Comparison of ENCODE assay signal across 8 mouse cellular contexts in genomic region chr11:32347607-32348432, GRCm38 (mm10). TPM values are rescaled to one million over a fixed set of nuclear protein-coding genes. Genes with fewer than 3 reads are reported as not detected.
DNase-seq lines count a peak whose midpoint lies in the region; ATAC-seq lines count a peak whose summit lies in the region.

Gene Sh3pxd2b, plus strand, starts transcription at chr11:32347820.

- peaks cover 30% of the 10 kb centered on the region for H3K4me1 ChIP-seq in limb, embryonic 12.5 days (replicated peaks)
- H3K4me1 ChIP-seq in midbrain, embryonic 12.5 days = peaks cover 27% of the 10 kb centered on the region

- H3K27ac ChIP-seq in limb, embryonic 12.5 days = peak within 1 kb of the TSS; percentile 90
- peak within 1 kb of the TSS; percentile 83 for H3K27ac ChIP-seq in midbrain, embryonic 12.5 days (replicated peaks)

- peaks cover 26% of the 10 kb centered on the region for H3K36me3 ChIP-seq in limb, embryonic 12.5 days
- peaks cover 11% of the 10 kb centered on the region for H3K36me3 ChIP-seq in midbrain, embryonic 12.5 days

- H3K4me3 ChIP-seq in limb, embryonic 12.5 days (replicated peaks) = peak within 1 kb of the TSS; percentile 85
- H3K4me3 ChIP-seq in midbrain, embryonic 12.5 days = peak within 1 kb of the TSS; percentile 88

- H3K9me3 ChIP-seq in limb, embryonic 12.5 days = 0 out of 2 replicates have a peak, but pooled peaks cover 3% of the 10 kb centered on the region
- no peaks in the 10 kb centered on the region for H3K9me3 ChIP-seq in midbrain, embryonic 12.5 days

- peak within 1 kb of the TSS; percentile 98 for H3K9ac ChIP-seq in limb, embryonic 12.5 days (replicated peaks)
- peak within 1 kb of the TSS; percentile 94 for H3K9ac ChIP-seq in midbrain, embryonic 12.5 days (replicated peaks)

- peak; percentile 61; the same call in 1 of the 2 replicates for ATAC-seq in limb, embryonic 12.5 days (ENCODE audit: insufficient number of reproducible peaks, insufficient read depth, low FRiP score, low TSS enrichment, low read depth)
- peak; percentile 85 for ATAC-seq in midbrain, embryonic 12.5 days (ENCODE audit: low FRiP score, low read depth)

- H3K27me3 ChIP-seq in limb, embryonic 12.5 days = no peaks in the 10 kb centered on the region
- no peaks in the 10 kb centered on the region for H3K27me3 ChIP-seq in midbrain, embryonic 12.5 days

- WGBS in limb, embryonic 12.5 days = under 1% methylated on average over 72 of the region's 86 CpGs
- under 1% methylated on average over 64 of the region's 86 CpGs for WGBS in midbrain, embryonic 12.5 days

- H3K4me2 ChIP-seq in limb, embryonic 12.5 days = peak within 1 kb of the TSS; percentile 90
- H3K4me2 ChIP-seq in midbrain, embryonic 12.5 days (replicated peaks) = peak within 1 kb of the TSS; percentile 78

- peak; percentile 38 for DNase-seq in ovary, adult 18-20 months (ENCODE audit: low spot score)
- no peak for DNase-seq in ovary, postnatal 10 days (ENCODE audit: low spot score)
- DNase-seq in cerebellum, adult 18-20 months = peak; percentile 33 to 61
- peak; percentile 46 for DNase-seq in forelimb bud, embryonic 11.5 days (ENCODE audit: low read depth, low spot score)
- DNase-seq in induced T-regulatory cell, adult 2 months (ENCODE audit: low read depth) = peak; percentile 38
- DNase-seq in urinary bladder, adult 2 months (ENCODE audit: low spot score) = peak; percentile 59

RNA-seq across cellular contexts. Expression of gene Sh3pxd2b, which starts in this region (rescaled TPM):
- polyA plus RNA-seq in limb, embryonic 12.5 days (2016; fragmentation: Nextera tagmentation; extraction: Ambion mirVana) = 27.7 and 29.4 TPM in 2 replicates
- 30.0 and 30.7 TPM in 2 replicates for polyA plus RNA-seq in midbrain, embryonic 12.5 days (2016; fragmentation: Nextera tagmentation; extraction: Ambion mirVana)
- 10.0 and 15.0 TPM in 2 replicates for polyA plus RNA-seq in urinary bladder, adult 2 months (2012; rRNA removed)
